Mouse (Mus musculus) lung, adult 2 months (tissue): ENCODE measurements around the gene Map10.

ENCODE experiments used
- CTCF ChIP-seq: fragments of 200-500 bp; IDR thresholded peaks from 2 replicates; pipeline ENCODE4 v1.5.1; 2011; ENCODE audit warnings: mild to moderate bottlenecking, low read length, control low read depth; ENCODE audit not compliant: insufficient read depth
- POLR2A ChIP-seq: fragments of 200-500 bp; IDR thresholded peaks from 2 replicates; pipeline ENCODE4 v1.6.1; 2011; ENCODE audit warnings: low read depth, mild to moderate bottlenecking, control low read depth, low read length, borderline replicate concordance; ENCODE audit errors: extremely low read depth

- no peak for TF ChIP-seq POLR2A
- no peak for TF ChIP-seq CTCF
Measured at GRCm38 (mm10) chr8:125704434-125704833, 34.8 kb downstream of the Map10 start.
